Mouse (Mus musculus) liver, embryonic 14.5 days (tissue): ENCODE results near the gene Med13l.

Experiments
- CTCF ChIP-seq: IDR thresholded peaks from 2 replicates; pipeline ENCODE4 v1.5.1; 2016; ENCODE audit warnings: antibody characterized with exemption, low read depth, control low read depth
- EP300 ChIP-seq: IDR thresholded peaks from 2 replicates; pipeline ENCODE4 v1.6.1; 2016; ENCODE audit warnings: antibody characterized with exemption, low read depth

DNA sequence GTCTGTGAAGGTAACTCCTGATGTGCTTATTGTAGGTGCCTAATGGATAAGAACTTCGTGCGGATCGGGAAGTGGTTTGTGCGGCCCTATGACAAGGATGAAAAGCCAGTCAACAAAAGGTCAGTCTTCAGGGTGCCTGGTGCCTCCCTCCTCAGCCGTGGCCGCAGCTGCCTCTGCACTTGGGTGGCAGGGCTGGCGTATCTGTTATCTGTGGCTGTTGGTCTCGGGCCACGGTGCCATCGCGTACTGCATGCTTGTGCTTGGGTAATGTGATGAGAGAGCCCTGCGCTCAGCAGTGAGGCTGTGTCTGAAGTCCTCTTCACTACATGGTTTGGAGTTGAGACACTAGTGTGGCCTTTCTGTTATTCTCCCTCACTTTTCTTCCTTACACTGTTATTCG, 120.4 kb downstream of the Med13l start:
- TF ChIP-seq CTCF (no peak), EP300 (no peak)
